Mouse (Mus musculus) CH12.LX (cell line): ENCODE measurements around the gene Tmem150c. TPM values are rescaled to one million over a fixed set of nuclear protein-coding genes. Genes with fewer than 3 reads are reported as not detected.

Experiments used
- DNase-seq: peaks from one replicate; pipeline ENCODE4 v3.0.0-alpha.2; 2013; ENCODE audit errors: extremely low read depth
- H3K27ac ChIP-seq: 2 replicates; pipeline ENCODE4 v1.5.1; 2012; ENCODE audit warnings: low read depth, mild to moderate bottlenecking, control low read depth, moderate library complexity; ENCODE audit not compliant: insufficient read depth
- H3K27me3 ChIP-seq: replicated peaks from 2 replicates; pipeline ENCODE3; 2012; ENCODE audit warnings: inconsistent platforms
- H3K36me3 ChIP-seq, 2 experiments: replicated peaks in 1 of 2; 2 replicates each; pipeline versions ENCODE3 to v1.6.1; 2012; ENCODE audit warnings: inconsistent platforms in 1 of 2, low read length in 1 of 2, mild to moderate bottlenecking in 1 of 2, mixed read lengths in 1 of 2, moderate library complexity in 1 of 2; ENCODE audit not compliant: control insufficient read depth in 1 of 2, insufficient read depth in 1 of 2
- H3K4me1 ChIP-seq, 2 experiments: 2 replicates each; pipeline ENCODE4 v1.6.1; 2012; ENCODE audit warnings: inconsistent platforms in 1 of 2, moderate library complexity in 1 of 2; ENCODE audit not compliant: insufficient read depth in 2 of 2, control insufficient read depth in 1 of 2
- H3K4me2 ChIP-seq: 2 replicates; pipeline ENCODE4 v1.6.1; 2012; ENCODE audit warnings: low read depth, mild to moderate bottlenecking, control low read depth; ENCODE audit not compliant: poor library complexity, insufficient read depth, severe bottlenecking
- H3K4me3 ChIP-seq, 3 experiments: fragments of 150-350 bp in 1 of 3; sonication (generic) in 1 of 3; replicated peaks in 1 of 3; 2 replicates each; pipeline versions ENCODE3 to v1.5.1; 2011 to 2012; ENCODE audit warnings: low read depth in 2 of 3, low read length in 2 of 3, mild to moderate bottlenecking in 2 of 3, moderate library complexity in 2 of 3, control low read depth in 1 of 3, improper control_type of control experiment in 1 of 3, inconsistent platforms in 1 of 3, mixed read lengths in 1 of 3; ENCODE audit not compliant: poor library complexity in 1 of 3
- H3K79me2 ChIP-seq: replicated peaks from 2 replicates; pipeline ENCODE4 v1.6.1; 2012; ENCODE audit warnings: mild to moderate bottlenecking, moderate library complexity; ENCODE audit not compliant: control insufficient read depth, poor library complexity, insufficient read depth, severe bottlenecking; ENCODE audit errors: extremely low read depth
- H3K9ac ChIP-seq: 2 replicates; pipeline ENCODE4 v1.6.1; 2012; ENCODE audit warnings: low read depth, mild to moderate bottlenecking, control low read depth, moderate library complexity; ENCODE audit not compliant: insufficient read depth
- H3K9me3 ChIP-seq: replicated peaks from 2 replicates; pipeline ENCODE3; 2012; ENCODE audit warnings: low read length, inconsistent platforms, mixed read lengths
- CHD1 ChIP-seq: IDR thresholded peaks from 2 replicates; pipeline ENCODE4 v1.6.1; 2012; ENCODE audit warnings: low read depth, low read length, improper control_type of control experiment, inconsistent platforms
- CHD2 ChIP-seq: IDR thresholded peaks from 2 replicates; pipeline ENCODE4 v1.6.1; 2011; ENCODE audit warnings: low read length, improper control_type of control experiment
- CTCF ChIP-seq, 2 experiments: IDR thresholded peaks in 1 of 2; conservative IDR thresholded peaks in 1 of 2; 2 replicates each; pipeline ENCODE4 v1.5.1; 2011 to 2012; ENCODE audit warnings: low read depth in 2 of 2, low read length in 2 of 2, improper control_type of control experiment in 1 of 2, inconsistent platforms in 1 of 2, mild to moderate bottlenecking in 1 of 2, moderate library complexity in 1 of 2
- ELF1 ChIP-seq: IDR thresholded peaks from 2 replicates; pipeline ENCODE4 v1.6.1; 2014; ENCODE audit warnings: low read depth, mild to moderate bottlenecking, inconsistent platforms, low read length, improper control_type of control experiment
- GABPA ChIP-seq: IDR thresholded peaks from 2 replicates; pipeline ENCODE4 v1.6.1; 2012; ENCODE audit warnings: low read depth, low read length, improper control_type of control experiment, inconsistent platforms; ENCODE audit not compliant: insufficient replicate concordance
- IRF4 ChIP-seq: IDR thresholded peaks from 2 replicates; pipeline ENCODE4 v1.6.1; 2014; ENCODE audit warnings: low read depth, mild to moderate bottlenecking, inconsistent platforms, low read length, improper control_type of control experiment
- JUN ChIP-seq: IDR thresholded peaks from 2 replicates; pipeline ENCODE4 v1.6.1; 2011; ENCODE audit warnings: low read depth, mild to moderate bottlenecking, low read length, improper control_type of control experiment, moderate library complexity; ENCODE audit not compliant: insufficient read depth
- MAX ChIP-seq: IDR thresholded peaks from 2 replicates; pipeline ENCODE4 v1.6.1; 2011; ENCODE audit warnings: low read length, improper control_type of control experiment
- MEF2A ChIP-seq: IDR thresholded peaks from 2 replicates; pipeline ENCODE4 v1.6.1; 2014; ENCODE audit warnings: low read depth, mild to moderate bottlenecking, inconsistent platforms, low read length, improper control_type of control experiment, borderline replicate concordance
- MXI1 ChIP-seq: IDR thresholded peaks from 2 replicates; pipeline ENCODE4 v1.6.1; 2011; ENCODE audit warnings: mild to moderate bottlenecking, low read depth, low read length, improper control_type of control experiment
- NELFE ChIP-seq: IDR thresholded peaks from 2 replicates; pipeline ENCODE4 v1.6.1; 2011; ENCODE audit warnings: low read depth, low read length, improper control_type of control experiment
- PAX5 ChIP-seq: IDR thresholded peaks from 2 replicates; pipeline ENCODE4 v1.6.1; 2012; ENCODE audit warnings: low read length, inconsistent platforms, mixed read lengths
- POLR2A ChIP-seq: IDR thresholded peaks from 2 replicates; pipeline ENCODE4 v1.6.1; 2011; ENCODE audit warnings: low read depth, mild to moderate bottlenecking, improper control_type of control experiment, low read length
- POLR2AphosphoS2 ChIP-seq: IDR thresholded peaks from 2 replicates; pipeline ENCODE4 v1.6.1; 2011; ENCODE audit warnings: low read depth, low read length, improper control_type of control experiment
- RAD21 ChIP-seq: IDR thresholded peaks from 2 replicates; pipeline ENCODE4 v1.6.1; 2011; ENCODE audit warnings: low read depth, mild to moderate bottlenecking, low read length, improper control_type of control experiment, moderate library complexity
- SMC3 ChIP-seq: IDR thresholded peaks from 2 replicates; pipeline ENCODE4 v1.6.1; 2011; ENCODE audit warnings: low read depth, low read length, improper control_type of control experiment
- TBP ChIP-seq: conservative IDR thresholded peaks from 2 replicates; pipeline ENCODE4 v1.6.1; 2011; ENCODE audit warnings: low read depth, low read length, improper control_type of control experiment
- USF1 ChIP-seq: IDR thresholded peaks from 2 replicates; pipeline ENCODE4 v1.6.1; 2014; ENCODE audit warnings: low read depth, mild to moderate bottlenecking, inconsistent platforms, low read length, improper control_type of control experiment
- USF2 ChIP-seq: conservative IDR thresholded peaks from 2 replicates; pipeline ENCODE4 v1.6.1; 2011; ENCODE audit warnings: low read depth, low read length, improper control_type of control experiment
- dilution Hi-C: fragments of 300-500 bp; cut with MboI; formaldehyde crosslinking; loops from 2 replicates; pipeline ENCODE4 v1.14.3; 2020; ENCODE audit warnings: low sequenced_read_pairs; ENCODE audit not compliant: extremely low pct_unique_long_range_greater_than_20kb, extremely low pct_ligation_motif_present
- in situ Hi-C: fragments of 300-500 bp; cut with MboI; formaldehyde crosslinking; loops from 3 replicates; pipeline ENCODE4 v1.14.3; 2019; ENCODE audit warnings: low sequenced_read_pairs, low pct_ligation_motif_present, low pct_unique_long_range_greater_than_20kb, mixed read lengths
- polyA plus RNA-seq: library from polyadenylated mRNA; unstranded; fragments of >175 nt; gene quantifications from 2 replicates; pipeline ENCODE4 v1.2.1, GENCODE M21; 2012; ENCODE audit warnings: low read depth; ENCODE audit not compliant: insufficient read length
- total RNA-seq, 2 experiments: library from RNA; depleted of rRNA; stranded (reverse); fragments of 300-350 nt in 1 of 2; fragments of >200 nt in 1 of 2; gene quantifications; 2 replicates each; pipeline ENCODE4 v1.2.3; 2012 to 2014

Tmem150c gene
- total and polyA plus RNA-seq, 3 experiments: not detected

GRCm38 (mm10) chr5:100070255-100070654 is 89.4 kb downstream of the Tmem150c start:
- H3K36me3 ChIP-seq: peaks cover 26 to 92% of the 10 kb centered on the region in 2 experiments
- peak; percentile 69 for DNase-seq
- TF ChIP-seq IRF4 (peak; percentile 42; the same call in 1 of the 2 replicates), ELF1 (no peak), SMC3 (peak; percentile 77), RAD21 (peak; percentile 83), MXI1 (no peak), PAX5 (no peak), CTCF (conservative IDR thresholded peaks at IDR 0.05 in 1 of 2, IDR thresholded peaks at IDR 0.05 in 1 of 2; ENCODE audit: low read depth in 2 of 2, low read length in 2 of 2) (peak; percentile 85 to 92), CHD2 (no peak)
- H3K27me3 ChIP-seq: no peaks in the 10 kb centered on the region
- no peak overlapping the region for H3K9ac ChIP-seq
- H3K4me2 ChIP-seq: no peak overlapping the region
- no peak overlapping the region for H3K27ac ChIP-seq
- no peaks in the 10 kb centered on the region for H3K79me2 ChIP-seq
- H3K4me1 ChIP-seq: peaks cover 0 to 7% of the 10 kb centered on the region in 2 experiments; a peak in 2 of 4 replicates
- dilution Hi-C loops (no loop called here), in situ Hi-C loops (no loop called here)
- no peaks in the 10 kb centered on the region for H3K9me3 ChIP-seq
- no peak overlapping the region for H3K4me3 ChIP-seq

DNA sequence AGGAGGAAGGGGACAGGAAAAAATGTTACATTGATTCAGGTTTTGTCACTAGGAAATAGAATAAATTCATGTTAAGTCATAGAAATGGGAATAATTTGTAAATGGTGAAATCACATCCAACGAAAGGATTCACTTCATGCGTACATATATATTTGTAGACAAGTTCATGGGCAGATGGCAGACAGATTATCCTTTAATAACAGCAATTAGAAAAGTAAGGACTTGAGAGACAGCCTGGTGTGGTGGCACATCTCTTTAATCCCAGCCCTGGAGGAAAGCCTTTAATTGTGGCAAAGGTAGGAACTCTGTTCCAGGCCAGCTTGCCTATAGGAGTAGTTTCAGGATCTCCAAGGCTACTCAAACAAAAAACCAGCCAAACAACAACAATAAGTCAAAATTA is 90.1 kb downstream of the Tmem150c start:
- Histone ChIP-seq H3K4me2 (no peak overlapping the region), H3K36me3 (peaks cover 30 to 95% of the 10 kb centered on the region in 2 experiments), H3K4me1 (peaks cover 0 to 7% of the 10 kb centered on the region in 2 experiments; a peak in 2 of 4 replicates), H3K4me3 (no peak overlapping the region), H3K27ac (no peak overlapping the region), H3K9ac (no peak overlapping the region), H3K27me3 (no peaks in the 10 kb centered on the region), H3K79me2 (no peaks in the 10 kb centered on the region), H3K9me3 (no peaks in the 10 kb centered on the region)
- dilution Hi-C loops: no loop called here
- TF ChIP-seq MXI1 (no peak), MEF2A (no peak), MAX (no peak), USF2 (no peak), NELFE (no peak), IRF4 (no peak), TBP (no peak), POLR2A (no peak), CHD2 (no peak), USF1 (no peak), SMC3 (no peak)
- no peak for DNase-seq
- in situ Hi-C loops: no loop called here

GRCm38 (mm10) chr5:100067579-100067978 is 92.0 kb downstream of the Tmem150c start:
- TF ChIP-seq PAX5 (no peak), GABPA (no peak), POLR2AphosphoS2 (no peak), JUN (no peak), CHD1 (no peak)
- dilution Hi-C loops: no loop called here
- Histone ChIP-seq H3K4me2 (no peak overlapping the region), H3K9me3 (no peaks in the 10 kb centered on the region), H3K9ac (no peak overlapping the region), H3K4me1 (peaks cover 0 to 7% of the 10 kb centered on the region in 2 experiments; a peak in 2 of 4 replicates), H3K4me3 (no peak overlapping the region), H3K27ac (no peak overlapping the region), H3K36me3 (peaks cover 36 to 93% of the 10 kb centered on the region in 2 experiments), H3K27me3 (no peaks in the 10 kb centered on the region), H3K79me2 (no peaks in the 10 kb centered on the region)
- no peak for DNase-seq
- in situ Hi-C loops: no loop called here
